Mouse (Mus musculus): ENCODE results near the gene Vrk3. TPM values are rescaled to one million over a fixed set of nuclear protein-coding genes. Genes with fewer than 3 reads are reported as not detected.
A peak's percentile ranks its signal among the peaks of the same experiment; 100 is the strongest.

Vrk3 gene
- total RNA-seq, 1 experiment from 2014 or later, result 67.1 TPM

- no peak for ATAC-seq (replicated peaks in 1 of 2; ENCODE audit: insufficient read depth in 1 of 2, low FRiP score in 2 of 2, low TSS enrichment in 1 of 2, low read depth in 1 of 2, poor library complexity in 2 of 2, severe bottlenecking in 2 of 2)
These were observed 65.8 kb downstream of the Vrk3 start for GRCm38 (mm10) chr7:44813985-44814384.

GRCm38 (mm10) chr7:44814423-44814822, 66.2 kb downstream of the Vrk3 start:
- no peak for ATAC-seq (replicated peaks in 1 of 2; ENCODE audit: insufficient read depth in 1 of 2, low FRiP score in 2 of 2, low TSS enrichment in 1 of 2, low read depth in 1 of 2, poor library complexity in 2 of 2, severe bottlenecking in 2 of 2)

DNA sequence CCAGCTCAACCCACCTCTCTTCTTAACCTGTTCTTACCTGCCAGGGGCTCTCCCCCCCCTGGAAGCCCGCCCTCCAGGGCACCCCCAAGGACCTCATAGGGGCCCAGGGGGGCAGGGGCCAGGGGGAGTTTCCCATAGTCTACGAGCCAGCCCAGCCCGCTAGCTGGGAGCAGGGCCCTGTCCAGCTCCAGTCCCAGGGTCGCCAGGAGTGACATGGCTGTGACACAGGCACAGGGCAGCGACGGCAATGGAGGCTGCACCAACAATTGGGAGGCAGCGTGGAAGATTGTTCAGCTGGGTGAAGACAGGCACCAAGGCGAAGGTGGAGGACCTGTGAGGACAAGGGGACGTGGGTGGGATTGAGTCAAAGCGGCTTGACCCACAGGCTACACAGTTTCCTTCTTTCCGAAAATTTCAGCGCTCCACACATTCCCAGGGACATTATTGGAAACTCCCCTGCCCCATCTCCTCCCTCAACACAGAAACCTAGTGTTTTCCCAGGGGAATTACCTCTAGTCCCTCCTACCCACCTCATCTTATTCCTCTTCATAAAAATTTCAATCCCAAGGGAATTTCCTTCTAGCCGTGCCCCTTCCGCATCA, 66.8 kb downstream of the Vrk3 start:
- ATAC-seq (replicated peaks in 1 of 2; ENCODE audit: insufficient read depth in 1 of 2, low FRiP score in 2 of 2, low TSS enrichment in 1 of 2, low read depth in 1 of 2, poor library complexity in 2 of 2, severe bottlenecking in 2 of 2), result no peak

- peak; percentile 91 to 96 for ATAC-seq (replicated peaks in 1 of 2; ENCODE audit: insufficient read depth in 1 of 2, low FRiP score in 2 of 2, low TSS enrichment in 1 of 2, low read depth in 1 of 2, poor library complexity in 2 of 2, severe bottlenecking in 2 of 2)
These were observed 67.7 kb downstream of the Vrk3 start, which contains the start of the genes Nup62 and Il4i1 for GRCm38 (mm10) chr7:44815721-44816469. Gene Nup62 (plus strand): TSS chr7:44816088. Gene Il4i1 (plus strand): TSS chr7:44816387.

GRCm38 (mm10) chr7:44816470-44817021, 68.3 kb downstream of the Vrk3 start, which contains the start of gene Atf5:
Gene Atf5 (minus strand): TSS chr7:44816658.
- peak in 1 of 2 experiments; percentile 3; a peak in 1 of 4 replicates for ATAC-seq (replicated peaks in 1 of 2; ENCODE audit: insufficient read depth in 1 of 2, low FRiP score in 2 of 2, low TSS enrichment in 1 of 2, low read depth in 1 of 2, poor library complexity in 2 of 2, severe bottlenecking in 2 of 2)

- ATAC-seq (replicated peaks in 1 of 2; ENCODE audit: insufficient read depth in 1 of 2, low FRiP score in 2 of 2, low TSS enrichment in 1 of 2, low read depth in 1 of 2, poor library complexity in 2 of 2, severe bottlenecking in 2 of 2), result no peak
These were observed 69.2 kb downstream of the Vrk3 start for GRCm38 (mm10) chr7:44817441-44817840.

- ATAC-seq (replicated peaks in 1 of 2; ENCODE audit: insufficient read depth in 1 of 2, low FRiP score in 2 of 2, low TSS enrichment in 1 of 2, low read depth in 1 of 2, poor library complexity in 2 of 2, severe bottlenecking in 2 of 2), result no peak
These were observed 70.0 kb downstream of the Vrk3 start for GRCm38 (mm10) chr7:44818164-44818563.

DNA sequence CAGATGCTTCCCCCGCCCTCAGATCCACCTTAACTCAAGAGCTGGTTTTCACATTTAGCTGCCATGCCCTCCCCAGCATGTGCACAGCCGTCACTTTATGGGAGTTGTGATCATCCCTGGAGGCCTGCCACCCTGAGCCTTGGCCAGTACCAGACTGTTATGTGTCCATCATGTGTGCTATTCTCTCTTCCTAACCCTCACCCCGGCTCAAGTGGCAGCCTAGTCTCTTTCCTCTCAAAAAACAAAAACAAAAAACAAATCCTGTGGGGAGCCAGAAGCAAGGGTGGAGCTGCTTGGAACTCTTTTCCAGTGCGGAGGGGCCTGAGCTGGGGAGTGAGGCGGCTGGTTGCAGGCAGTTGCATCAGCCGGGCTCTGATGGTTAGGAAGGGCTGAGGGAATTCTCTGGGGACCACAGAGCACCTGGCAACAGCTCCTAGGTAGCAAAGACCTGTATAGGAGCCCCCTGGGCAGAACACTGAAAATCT, 70.6 kb downstream of the Vrk3 start:
- ATAC-seq (replicated peaks in 1 of 2; ENCODE audit: insufficient read depth in 1 of 2, low FRiP score in 2 of 2, low TSS enrichment in 1 of 2, low read depth in 1 of 2, poor library complexity in 2 of 2, severe bottlenecking in 2 of 2), result no peak

DNA sequence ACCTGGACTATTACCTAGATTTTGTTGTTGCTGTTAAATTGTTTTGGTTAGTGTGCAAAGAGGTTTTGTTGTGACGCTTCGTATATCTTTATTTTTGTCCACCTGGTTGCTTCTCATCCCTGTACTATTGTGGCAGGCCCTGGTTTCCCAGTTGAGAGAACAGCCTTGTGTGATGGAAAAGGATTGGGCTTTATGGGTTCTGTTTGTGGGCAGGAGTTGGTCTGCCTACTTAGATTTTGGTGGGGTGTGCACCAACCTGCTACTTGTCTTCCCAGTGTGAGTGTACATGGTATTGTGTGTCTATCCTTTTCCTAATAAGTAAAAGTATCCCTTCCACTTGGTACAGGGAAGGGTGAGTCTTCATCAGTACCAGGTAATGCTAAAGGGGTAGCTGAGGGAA, 71.2 kb downstream of the Vrk3 start:
- ATAC-seq (replicated peaks in 1 of 2; ENCODE audit: insufficient read depth in 1 of 2, low FRiP score in 2 of 2, low TSS enrichment in 1 of 2, low read depth in 1 of 2, poor library complexity in 2 of 2, severe bottlenecking in 2 of 2), result no peak

DNA sequence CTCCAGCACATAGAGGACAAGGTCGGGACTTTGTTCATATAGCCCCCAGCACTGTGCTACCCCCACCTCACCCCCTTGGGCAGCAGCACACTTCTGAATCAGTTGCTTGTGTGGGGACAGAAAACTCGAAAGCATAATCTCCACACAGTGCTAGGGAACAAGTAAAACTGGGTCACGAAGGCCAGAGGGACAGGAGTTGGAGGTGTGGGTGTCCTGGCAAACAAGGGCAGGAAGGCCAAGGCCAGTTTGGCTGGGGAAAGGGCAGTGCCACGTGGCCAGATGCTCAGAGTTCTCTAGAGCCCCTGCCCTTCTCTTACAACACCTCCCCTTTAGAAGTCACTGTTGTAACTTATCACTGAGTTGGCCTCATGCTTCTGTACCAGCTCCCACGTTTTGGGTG, 71.7 kb downstream of the Vrk3 start:
- ATAC-seq (replicated peaks in 1 of 2; ENCODE audit: insufficient read depth in 1 of 2, low FRiP score in 2 of 2, low TSS enrichment in 1 of 2, low read depth in 1 of 2, poor library complexity in 2 of 2, severe bottlenecking in 2 of 2), result no peak

DNA sequence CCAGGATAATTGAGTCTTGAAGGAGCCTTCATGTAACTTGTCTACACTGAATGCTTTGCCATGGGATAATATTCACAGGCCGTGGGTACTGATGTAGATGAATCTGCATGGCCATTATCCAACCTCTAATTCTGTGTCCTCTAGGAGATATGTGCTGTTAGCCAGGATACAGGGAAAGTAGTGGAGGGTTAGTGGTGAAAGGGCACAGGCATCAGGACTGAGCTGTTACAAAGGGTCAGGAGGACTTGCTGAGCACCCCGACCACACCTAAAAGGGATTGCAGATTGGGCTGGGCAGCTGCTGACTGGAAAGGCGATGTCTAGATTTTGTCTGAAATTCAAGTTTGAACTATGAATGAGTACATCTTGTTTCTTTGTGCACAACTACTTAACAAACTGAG, 72.3 kb downstream of the Vrk3 start:
- no peak for ATAC-seq (replicated peaks in 1 of 2; ENCODE audit: insufficient read depth in 1 of 2, low FRiP score in 2 of 2, low TSS enrichment in 1 of 2, low read depth in 1 of 2, poor library complexity in 2 of 2, severe bottlenecking in 2 of 2)

GRCm38 (mm10) chr7:44821666-44822448, 73.6 kb downstream of the Vrk3 start:
- 0 out of 4 replicates have a peak, but pooled peaks of 1 of the 2 experiments have one; percentile 31 for ATAC-seq (replicated peaks in 1 of 2; ENCODE audit: insufficient read depth in 1 of 2, low FRiP score in 2 of 2, low TSS enrichment in 1 of 2, low read depth in 1 of 2, poor library complexity in 2 of 2, severe bottlenecking in 2 of 2)

- ATAC-seq (replicated peaks in 1 of 2; ENCODE audit: insufficient read depth in 1 of 2, low FRiP score in 2 of 2, low TSS enrichment in 1 of 2, low read depth in 1 of 2, poor library complexity in 2 of 2, severe bottlenecking in 2 of 2), result no peak
These were observed 75.2 kb downstream of the Vrk3 start for GRCm38 (mm10) chr7:44823409-44823808.

- peak; percentile 66 to 84 for ATAC-seq (replicated peaks in 1 of 2; ENCODE audit: insufficient read depth in 1 of 2, low FRiP score in 2 of 2, low TSS enrichment in 1 of 2, low read depth in 1 of 2, poor library complexity in 2 of 2, severe bottlenecking in 2 of 2)
These were observed 76.7 kb downstream of the Vrk3 start for GRCm38 (mm10) chr7:44824872-44825271.

- no peak for ATAC-seq (replicated peaks in 1 of 2; ENCODE audit: insufficient read depth in 1 of 2, low FRiP score in 2 of 2, low TSS enrichment in 1 of 2, low read depth in 1 of 2, poor library complexity in 2 of 2, severe bottlenecking in 2 of 2)
These were observed 78.6 kb downstream of the Vrk3 start for GRCm38 (mm10) chr7:44826771-44827170.

Data from hematopoietic stem cell, adult 5-6 weeks (primary cell).